28 mouse cellular contexts compared by ENCODE assay signal in the genomic region with DNA sequence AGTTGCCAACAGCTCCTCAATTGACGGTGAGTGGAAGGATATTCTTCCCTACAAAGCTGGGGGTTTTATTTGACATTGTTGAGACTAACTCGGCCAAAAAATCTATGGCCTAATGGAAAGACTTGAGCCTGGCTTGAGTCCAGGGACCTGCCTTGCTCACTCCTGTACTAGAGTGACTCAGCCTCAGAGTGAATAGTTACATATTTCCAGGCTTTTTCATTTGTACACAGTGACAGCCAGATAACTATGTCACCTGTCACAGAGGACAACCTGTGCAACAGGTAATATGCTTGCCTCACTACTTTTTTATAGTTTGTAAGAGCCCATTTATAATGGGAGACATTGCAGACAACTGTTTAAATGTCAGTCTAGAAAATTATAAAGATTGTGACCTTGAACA.
DNase-seq lines count a peak whose midpoint lies in the region; ATAC-seq and TF ChIP-seq lines count a peak whose summit lies in the region.
"Had no signal": no experiment of that assay in that cellular context is flagged by ENCODE, and none has a peak within 500 bp of the region (broad histone marks: within the 10 kb centered on the region; RNA-seq: fewer than 3 reads in every experiment).

No protein-coding gene starts in this region.

- no peak overlapping the region for H3K4me2 ChIP-seq in intestine, postnatal 0 days (replicated peaks; ENCODE audit: low read depth)
- no peak overlapping the region for H3K4me2 ChIP-seq in stomach, embryonic 14.5 days (replicated peaks; ENCODE audit: low read depth, low read length)
- no peak overlapping the region for H3K4me2 ChIP-seq in stomach, postnatal 0 days (replicated peaks; ENCODE audit: low read depth)
- H3K4me2 ChIP-seq: embryonic facial prominence, embryonic 13.5 days; embryonic facial prominence, embryonic 15.5 days; forebrain, embryonic 12.5 days had no signal

- H3K27me3 ChIP-seq in intestine, postnatal 0 days (replicated peaks; ENCODE audit: control insufficient read depth, insufficient read depth, low read length): no peaks in the 10 kb centered on the region
- H3K27me3 ChIP-seq in stomach, embryonic 14.5 days (ENCODE audit: control insufficient read depth, insufficient read depth, low read length): no peaks in the 10 kb centered on the region
- H3K27me3 ChIP-seq in stomach, postnatal 0 days (ENCODE audit: control insufficient read depth, insufficient read depth, low read length): no peaks in the 10 kb centered on the region
- H3K27me3 ChIP-seq: CH12.LX; embryonic facial prominence, embryonic 13.5 days; embryonic facial prominence, embryonic 15.5 days; forebrain, embryonic 12.5 days; Patski had no signal

- H3K4me3 ChIP-seq in intestine, postnatal 0 days (ENCODE audit: low read depth, low read length): no peak overlapping the region
- H3K4me3 ChIP-seq in stomach, embryonic 14.5 days (ENCODE audit: low read depth, low read length): no peak overlapping the region
- H3K4me3 ChIP-seq in stomach, postnatal 0 days (ENCODE audit: low read depth, low read length): no peak overlapping the region
- H3K4me3 ChIP-seq: embryonic facial prominence, embryonic 13.5 days; embryonic facial prominence, embryonic 15.5 days; erythroblast, embryonic 14.5 days; forebrain, embryonic 10.5 days; forebrain, embryonic 12.5 days had no signal

- no peak overlapping the region for H3K9ac ChIP-seq in intestine, postnatal 0 days (ENCODE audit: low read depth, low read length)
- no peak overlapping the region for H3K9ac ChIP-seq in stomach, embryonic 14.5 days (replicated peaks; ENCODE audit: low read depth, low read length)
- no peak overlapping the region for H3K9ac ChIP-seq in stomach, postnatal 0 days (ENCODE audit: low read length)
- H3K9ac ChIP-seq: embryonic facial prominence, embryonic 13.5 days; embryonic facial prominence, embryonic 15.5 days; forebrain, embryonic 12.5 days had no signal

- no peak for TF ChIP-seq CTCF in intestine, postnatal 0 days (IDR thresholded peaks at IDR 0.05; ENCODE audit: low read depth)
- no peak for TF ChIP-seq CTCF in stomach, postnatal 0 days (IDR thresholded peaks at IDR 0.05; ENCODE audit: low read depth)

- H3K4me1 ChIP-seq in intestine, postnatal 0 days (replicated peaks; ENCODE audit: control insufficient read depth, insufficient read depth, low read length): no peaks in the 10 kb centered on the region
- H3K4me1 ChIP-seq in stomach, embryonic 14.5 days (ENCODE audit: control insufficient read depth, insufficient read depth, low read length): no peaks in the 10 kb centered on the region
- no peaks in the 10 kb centered on the region for H3K4me1 ChIP-seq in stomach, postnatal 0 days (replicated peaks; ENCODE audit: control insufficient read depth, insufficient read depth)
- H3K4me1 ChIP-seq: embryonic facial prominence, embryonic 13.5 days; embryonic facial prominence, embryonic 15.5 days had no signal

- H3K9me3 ChIP-seq in intestine, postnatal 0 days (ENCODE audit: control insufficient read depth): no peaks in the 10 kb centered on the region
- H3K9me3 ChIP-seq in stomach, embryonic 14.5 days (ENCODE audit: control insufficient read depth, low read depth, low read length): no peaks in the 10 kb centered on the region
- H3K9me3 ChIP-seq in stomach, postnatal 0 days (ENCODE audit: control insufficient read depth, low read length): no peaks in the 10 kb centered on the region
- H3K9me3 ChIP-seq: embryonic facial prominence, embryonic 13.5 days; embryonic facial prominence, embryonic 15.5 days; forebrain, embryonic 10.5 days; forebrain, embryonic 12.5 days; G1E had no signal

- H3K36me3 ChIP-seq in intestine, postnatal 0 days (ENCODE audit: control insufficient read depth, insufficient read depth): no peaks in the 10 kb centered on the region
- H3K36me3 ChIP-seq in stomach, embryonic 14.5 days (ENCODE audit: control insufficient read depth, insufficient read depth, low read length): no peaks in the 10 kb centered on the region
- H3K36me3 ChIP-seq in stomach, postnatal 0 days (ENCODE audit: control insufficient read depth, insufficient read depth, low read length): no peaks in the 10 kb centered on the region
- H3K36me3 ChIP-seq: embryonic facial prominence, embryonic 13.5 days; embryonic facial prominence, embryonic 15.5 days; forebrain, embryonic 10.5 days; forebrain, embryonic 12.5 days; G1E had no signal

- ATAC-seq in intestine, postnatal 0 days: peak; percentile 93
- ATAC-seq in stomach, embryonic 14.5 days (ENCODE audit: insufficient number of reproducible peaks, insufficient read depth, low FRiP score, low read depth): peak; percentile 61; the same call in 1 of the 2 replicates
- ATAC-seq in stomach, postnatal 0 days (ENCODE audit: low FRiP score, low TSS enrichment): peak; percentile 72
- ATAC-seq: activated CD4-positive, CD25-positive, alpha-beta regulatory T cell, adult 4 months; CD4-positive, CD25-positive, alpha-beta regulatory T cell, adult 4 months; forebrain, embryonic 14.5 days; forebrain, embryonic 16.5 days; Patski had no signal

- no peak overlapping the region for H3K27ac ChIP-seq in intestine, postnatal 0 days (ENCODE audit: low read depth, low read length)
- H3K27ac ChIP-seq in stomach, embryonic 14.5 days (ENCODE audit: low read length): no peak overlapping the region
- H3K27ac ChIP-seq in stomach, postnatal 0 days (replicated peaks): no peak overlapping the region
- H3K27ac ChIP-seq: embryonic facial prominence, embryonic 13.5 days; embryonic facial prominence, embryonic 15.5 days; forebrain, embryonic 10.5 days; forebrain, embryonic 12.5 days had no signal

- DNase-seq in adrenal gland, postnatal 10 days: peak; percentile 1
- no peak for DNase-seq in adrenal gland, postnatal 25 days
- no peak for DNase-seq in stomach, postnatal 0 days (ENCODE audit: low spot score)
- DNase-seq in spleen, adult 12 weeks (ENCODE audit: low spot score): no peak
- DNase-seq in ovary, postnatal 36 days (ENCODE audit: low spot score): no peak
- DNase-seq in testis, postnatal 14 days (ENCODE audit: low spot score): no peak
- DNase-seq: adrenal gland, adult 8-10 months; adrenal gland, postnatal 36 days; B cell, adult 2 months; cerebellum, adult 11-12 months; cerebellum, adult 2 months; cerebellum, adult 9-10 months; cerebellum, postnatal 10 days; cerebellum, postnatal 25 days had no signal

- 44% methylated on average over 2 of the region's 2 CpGs for WGBS in intestine, postnatal 0 days
- 56% methylated on average over 2 of the region's 2 CpGs for whole genome bisulfite sequencing in stomach, embryonic 14.5 days
- WGBS in stomach, postnatal 0 days: 38% methylated on average over 2 of the region's 2 CpGs

- TF ChIP-seq EP300 in stomach, postnatal 0 days (optimal IDR thresholded peaks at IDR 0.05): no peak
